Mouse (Mus musculus) embryonic fibroblast, embryonic 13.5 days (primary cell): ENCODE measurements at regions not wholly inside any gene's neighbourhood (a gene's known extent, or its start where the extent isn't known, plus 50 kb on each side); places are given as distances from the start of the nearest gene placed in this dataset.

Experiments
- H3K27ac ChIP-seq: 2 replicates; pipeline ENCODE4 v1.5.1; 2012; ENCODE audit warnings: low read length, control low read depth, inconsistent platforms; ENCODE audit not compliant: insufficient read depth
- H3K4me1 ChIP-seq: 2 replicates; pipeline ENCODE4 v1.6.1; 2011; ENCODE audit warnings: low read length; ENCODE audit not compliant: control insufficient read depth, insufficient read depth
- H3K4me3 ChIP-seq: 2 replicates; pipeline ENCODE4 v1.5.1; 2011; ENCODE audit warnings: mild to moderate bottlenecking, control low read depth, low read length; ENCODE audit not compliant: insufficient read depth
- CTCF ChIP-seq: IDR thresholded peaks from 2 replicates; pipeline ENCODE4 v1.5.1; 2011; ENCODE audit warnings: mild to moderate bottlenecking, control low read depth, low read length, moderate library complexity, borderline replicate concordance; ENCODE audit not compliant: insufficient read depth
- POLR2A ChIP-seq: IDR thresholded peaks from 2 replicates; pipeline ENCODE4 v1.6.1; 2011; ENCODE audit warnings: low read depth, mild to moderate bottlenecking, control low read depth, low read length, moderate library complexity

GRCm38 (mm10) chr8:42614077-42614476 is 527.2 kb downstream of the Triml1 start:
- Histone ChIP-seq H3K4me3 (no peak overlapping the region), H3K4me1 (no peaks in the 10 kb centered on the region), H3K27ac (no peak overlapping the region)
- no peak for TF ChIP-seq POLR2A

- H3K4me3 ChIP-seq = no peak overlapping the region
- peak overlapping the region; percentile 56; the same call in 1 of the 2 replicates for H3K27ac ChIP-seq
- TF ChIP-seq CTCF (no peak), POLR2A (no peak)
- H3K4me1 ChIP-seq = peaks cover 4% of the 10 kb centered on the region
These were observed 544.6 kb downstream of the Triml1 start for GRCm38 (mm10) chr8:42596639-42597038.
